Mouse (Mus musculus): ENCODE results near the gene Ifngr2. TPM values are rescaled to one million over a fixed set of nuclear protein-coding genes. Genes with fewer than 3 reads are reported as not detected.

Ifngr2 gene
- total RNA-seq, 2 experiments from 2014 or later = 153 to 157 TPM

- no peak for DNase-seq (ENCODE audit: low spot score)
- intact Hi-C loops (cut with DNase I) = no loop called here
Measured at GRCm38 (mm10) chr16:91533097-91534001, 13.5 kb upstream of the Ifngr2 start.

GRCm38 (mm10) chr16:91534477-91534876, 12.4 kb upstream of the Ifngr2 start:
- DNase-seq (ENCODE audit: low spot score) = no peak
- intact Hi-C loops (cut with DNase I) = no loop called here

GRCm38 (mm10) chr16:91534888-91535287, 12.0 kb upstream of the Ifngr2 start:
- DNase-seq (ENCODE audit: low spot score) = no peak
- intact Hi-C loops (cut with DNase I) = no loop called here

- no peak for DNase-seq (ENCODE audit: low spot score)
- intact Hi-C loops (cut with DNase I) = no loop called here
Measured at GRCm38 (mm10) chr16:91536372-91536771, 10.5 kb upstream of the Ifngr2 start.

GRCm38 (mm10) chr16:91537065-91537464, 9.8 kb upstream of the Ifngr2 start:
- DNase-seq (ENCODE audit: low spot score) = no peak
- intact Hi-C loops (cut with DNase I) = no loop called here

- DNase-seq (ENCODE audit: low spot score) = no peak
- intact Hi-C loops (cut with DNase I) = no loop called here
Measured at GRCm38 (mm10) chr16:91538051-91538450, 8.8 kb upstream of the Ifngr2 start.

- intact Hi-C loops (cut with DNase I) = no loop called here
Measured at GRCm38 (mm10) chr16:91538513-91538912, 8.4 kb upstream of the Ifngr2 start.

GRCm38 (mm10) chr16:91541573-91542081, 5.2 kb upstream of the Ifngr2 start:
- DNase-seq (ENCODE audit: low spot score) = no peak
- intact Hi-C loops (cut with DNase I) = no loop called here

More at GRCm38 (mm10) chr16:91538513-91538912, 8.4 kb upstream of the Ifngr2 start:
- no peak for DNase-seq (ENCODE audit: low spot score)

GRCm38 (mm10) chr16:91543619-91544018, 3.3 kb upstream of the Ifngr2 start:
- intact Hi-C loops (cut with DNase I) = no loop called here
- no peak for DNase-seq (ENCODE audit: low spot score)

GRCm38 (mm10) chr16:91545597-91546281, 1.1 kb upstream of the Ifngr2 start:
- no peak for DNase-seq (ENCODE audit: low spot score)
- intact Hi-C loops (cut with DNase I) = loop anchor here (5.0 kb wide), 1 partner anchor 102 kb away; the partner anchor contains the start of genes Gart and Son

- intact Hi-C loops (cut with DNase I) = loop anchor here (5.0 kb wide), 1 partner anchor 101 kb away; the partner anchor contains the start of genes Gart and Son
- no peak for DNase-seq (ENCODE audit: low spot score)
Measured at GRCm38 (mm10) chr16:91546391-91546835, 459 bp upstream of the Ifngr2 start.

- no peak for DNase-seq (ENCODE audit: low spot score)
- intact Hi-C loops (cut with DNase I) = loop anchor here (5.0 kb wide), 1 partner anchor 99 kb away; the partner anchor contains the start of genes Gart and Son
Measured at GRCm38 (mm10) chr16:91547974-91548373, 1.1 kb downstream of the Ifngr2 start.

GRCm38 (mm10) chr16:91548586-91548985, 1.7 kb downstream of the Ifngr2 start:
- intact Hi-C loops (cut with DNase I) = loop anchor here (5.0 kb wide), 1 partner anchor 99 kb away; the partner anchor contains the start of genes Gart and Son

GRCm38 (mm10) chr16:91548996-91549395, 2.1 kb downstream of the Ifngr2 start:
- intact Hi-C loops (cut with DNase I) = loop anchor here (5.0 kb wide), 1 partner anchor 98 kb away; the partner anchor contains the start of genes Gart and Son
- DNase-seq (ENCODE audit: low spot score) = no peak

More at GRCm38 (mm10) chr16:91548586-91548985, 1.7 kb downstream of the Ifngr2 start:
- no peak for DNase-seq (ENCODE audit: low spot score)

GRCm38 (mm10) chr16:91549616-91550015, 2.7 kb downstream of the Ifngr2 start:
- no peak for DNase-seq (ENCODE audit: low spot score)
- intact Hi-C loops (cut with DNase I) = loop anchor here (5.0 kb wide), 1 partner anchor 98 kb away; the partner anchor contains the start of genes Gart and Son

- DNase-seq (ENCODE audit: low spot score) = no peak
- intact Hi-C loops (cut with DNase I) = no loop called here
Measured at GRCm38 (mm10) chr16:91551081-91551524, 4.2 kb downstream of the Ifngr2 start.

GRCm38 (mm10) chr16:91552072-91552471, 5.2 kb downstream of the Ifngr2 start:
- DNase-seq (ENCODE audit: low spot score) = no peak
- intact Hi-C loops (cut with DNase I) = no loop called here

GRCm38 (mm10) chr16:91553625-91554024, 6.8 kb downstream of the Ifngr2 start:
- no peak for DNase-seq (ENCODE audit: low spot score)
- intact Hi-C loops (cut with DNase I) = no loop called here

- intact Hi-C loops (cut with DNase I) = no loop called here
- DNase-seq (ENCODE audit: low spot score) = no peak
Measured at GRCm38 (mm10) chr16:91555017-91555605, 8.2 kb downstream of the Ifngr2 start.

- no peak for DNase-seq (ENCODE audit: low spot score)
- intact Hi-C loops (cut with DNase I) = no loop called here
Measured at GRCm38 (mm10) chr16:91556659-91557058, 9.8 kb downstream of the Ifngr2 start.

Data from heart, postnatal 25 days (tissue).